Mouse (Mus musculus): ENCODE measurements around the gene Amdhd2.

The Amdhd2 gene

GRCm38 (mm10) chr17:24197032-24197824 is 33.7 kb upstream of the Amdhd2 start:
- DNase-seq, result peak; percentile 59

GRCm38 (mm10) chr17:24195349-24195748 is 31.8 kb upstream of the Amdhd2 start:
- DNase-seq, result no peak

- DNase-seq, result no peak
These were observed 30.2 kb upstream of the Amdhd2 start for GRCm38 (mm10) chr17:24193769-24194168.

- DNase-seq, result no peak
These were observed 29.7 kb upstream of the Amdhd2 start for GRCm38 (mm10) chr17:24193268-24193667.

- DNase-seq, result no peak
These were observed 29.3 kb upstream of the Amdhd2 start for GRCm38 (mm10) chr17:24192848-24193247.

GRCm38 (mm10) chr17:24191481-24191880 is 27.9 kb upstream of the Amdhd2 start:
- DNase-seq, result no peak

- no peak for DNase-seq
These were observed 27.4 kb upstream of the Amdhd2 start for GRCm38 (mm10) chr17:24190934-24191333.

GRCm38 (mm10) chr17:24174259-24174658 is 10.7 kb upstream of the Amdhd2 start:
- no peak for DNase-seq

- DNase-seq, result peak; percentile 42
These were observed 9.9 kb upstream of the Amdhd2 start for GRCm38 (mm10) chr17:24173423-24173822.

GRCm38 (mm10) chr17:24171738-24172137 is 8.2 kb upstream of the Amdhd2 start:
- no peak for DNase-seq

GRCm38 (mm10) chr17:24170729-24171128 is 7.2 kb upstream of the Amdhd2 start:
- no peak for DNase-seq

- DNase-seq, result no peak
These were observed 6.6 kb upstream of the Amdhd2 start for GRCm38 (mm10) chr17:24170125-24170524.

GRCm38 (mm10) chr17:24169317-24170065 is 5.9 kb upstream of the Amdhd2 start, which contains the start of gene Atp6v0c:
Gene Atp6v0c, minus strand, starts transcription at chr17:24169702.
- peak; percentile 94 for DNase-seq

- peak; percentile 72 for DNase-seq
These were observed 5.2 kb upstream of the Amdhd2 start for GRCm38 (mm10) chr17:24168590-24169277.

GRCm38 (mm10) chr17:24167891-24168505 is 4.4 kb upstream of the Amdhd2 start:
- DNase-seq, result no peak

- no peak for DNase-seq
These were observed 3.6 kb upstream of the Amdhd2 start for GRCm38 (mm10) chr17:24167120-24167519.

GRCm38 (mm10) chr17:24164566-24165259 is 1.1 kb upstream of the Amdhd2 start:
- no peak for DNase-seq

- DNase-seq, result no peak
These were observed 886 bp downstream of the Amdhd2 start for GRCm38 (mm10) chr17:24162584-24163175.

GRCm38 (mm10) chr17:24161466-24161865 is 2.1 kb downstream of the Amdhd2 start:
- no peak for DNase-seq

GRCm38 (mm10) chr17:24157526-24157925 is 6.0 kb downstream of the Amdhd2 start:
- no peak for DNase-seq

- DNase-seq, result no peak
These were observed 6.4 kb downstream of the Amdhd2 start for GRCm38 (mm10) chr17:24157121-24157520.

GRCm38 (mm10) chr17:24156394-24156793 is 7.2 kb downstream of the Amdhd2 start:
- DNase-seq, result no peak
